In genomic region chr14:77933243-77933642, GRCm38 (mm10) we compare ENCODE assay signal across 10 mouse cellular contexts. TPM values are rescaled to one million over a fixed set of nuclear protein-coding genes. Genes with fewer than 3 reads are reported as not detected.
DNase-seq lines count a peak whose midpoint lies in the region; ATAC-seq and TF ChIP-seq lines count a peak whose summit lies in the region.
"Had no signal": no experiment of that assay in that cellular context is flagged by ENCODE, and none has a peak within 500 bp of the region (broad histone marks: within the 10 kb centered on the region; RNA-seq: fewer than 3 reads in every experiment).

No protein-coding gene starts in this region.

- no peaks in the 10 kb centered on the region for H3K4me1 ChIP-seq in intestine, postnatal 0 days (replicated peaks; ENCODE audit: control insufficient read depth, insufficient read depth, low read length)
- H3K4me1 ChIP-seq in intestine, embryonic 16.5 days (ENCODE audit: control insufficient read depth, insufficient read depth, low read length): peaks cover 4% of the 10 kb centered on the region; the same call in 1 of the 2 replicates

- H3K27me3 ChIP-seq in intestine, postnatal 0 days (replicated peaks; ENCODE audit: control insufficient read depth, insufficient read depth, low read length): no peaks in the 10 kb centered on the region
- no peaks in the 10 kb centered on the region for H3K27me3 ChIP-seq in intestine, embryonic 16.5 days (replicated peaks; ENCODE audit: control insufficient read depth, insufficient read depth, low read length)

- WGBS in intestine, postnatal 0 days: 75% methylated on average over 5 of the region's 5 CpGs
- WGBS in intestine, embryonic 16.5 days: 73% methylated on average over 5 of the region's 5 CpGs

- H3K27ac ChIP-seq in intestine, postnatal 0 days (ENCODE audit: low read depth, low read length): no peak overlapping the region
- no peak overlapping the region for H3K27ac ChIP-seq in intestine, embryonic 16.5 days (ENCODE audit: low read length)

- peak; percentile 31; the same call in 1 of the 2 replicates for ATAC-seq in intestine, postnatal 0 days
- ATAC-seq in intestine, embryonic 16.5 days: no peak
- no peak for ATAC-seq in CD4-positive, CD25-positive, alpha-beta regulatory T cell, adult 4 months

- H3K4me2 ChIP-seq in intestine, postnatal 0 days (replicated peaks; ENCODE audit: low read depth): no peak overlapping the region
- no peak overlapping the region for H3K4me2 ChIP-seq in intestine, embryonic 16.5 days (ENCODE audit: low read depth, low read length)

- no peaks in the 10 kb centered on the region for H3K36me3 ChIP-seq in intestine, postnatal 0 days (ENCODE audit: control insufficient read depth, insufficient read depth)
- H3K36me3 ChIP-seq in intestine, embryonic 16.5 days (ENCODE audit: control insufficient read depth, insufficient read depth, low read length): no peaks in the 10 kb centered on the region

- DNase-seq in adrenal gland, postnatal 10 days: peak; percentile 79
- DNase-seq in kidney, postnatal 36 days: peak; percentile 76 to 77
- DNase-seq in ovary, adult 18-20 months (ENCODE audit: low spot score): peak; percentile 60
- no peak for DNase-seq in cerebellum, adult 18-20 months
- DNase-seq in MN1 (ENCODE audit: low spot score): no peak
- DNase-seq: gastrocnemius, postnatal 10 days; right cerebral cortex, postnatal 25 days had no signal

- no peaks in the 10 kb centered on the region for H3K9me3 ChIP-seq in intestine, postnatal 0 days (ENCODE audit: control insufficient read depth)
- no peaks in the 10 kb centered on the region for H3K9me3 ChIP-seq in intestine, embryonic 16.5 days (ENCODE audit: control insufficient read depth, low read length)

- H3K9ac ChIP-seq in intestine, postnatal 0 days (ENCODE audit: low read depth, low read length): no peak overlapping the region
- no peak overlapping the region for H3K9ac ChIP-seq in intestine, embryonic 16.5 days (ENCODE audit: low read depth, low read length)

- H3K4me3 ChIP-seq in intestine, postnatal 0 days (ENCODE audit: low read depth, low read length): no peak overlapping the region
- no peak overlapping the region for H3K4me3 ChIP-seq in intestine, embryonic 16.5 days (ENCODE audit: low read length)

- TF ChIP-seq CTCF in intestine, postnatal 0 days (IDR thresholded peaks at IDR 0.05; ENCODE audit: low read depth): no peak

RNA-seq across cellular contexts. Expression of gene Epsti1, which starts 29.2 kb away (rescaled TPM):
- 21.2 and 26.5 TPM in 2 replicates for polyA plus RNA-seq in intestine, postnatal 0 days (2015; fragmentation: Nextera tagmentation; extraction: Ambion mirVana)
- 9.4 and 10.9 TPM in 2 replicates for polyA plus RNA-seq in intestine, embryonic 16.5 days (2015; fragmentation: Nextera tagmentation; extraction: Ambion mirVana)
- 1 to 10 TPM; 2.2 to 3.9 TPM for total RNA-seq in adrenal gland, postnatal 10 days (2021)
- 100 to 1,000 TPM in 1 of 2 experiments, 10 to 100 TPM in 1; 97.6 to 108 TPM for polyA plus RNA-seq in CD4-positive, CD25-positive, alpha-beta regulatory T cell, adult 4 months (2017; shearing (Covaris generic))

RNA-seq across cellular contexts. Expression of gene Dnajc15, which starts 58.3 kb away (rescaled TPM):
- polyA plus RNA-seq in intestine, postnatal 0 days (2015; fragmentation: Nextera tagmentation; extraction: Ambion mirVana): 74.1 and 86.3 TPM in 2 replicates
- polyA plus RNA-seq in intestine, embryonic 16.5 days (2015; fragmentation: Nextera tagmentation; extraction: Ambion mirVana): 101 and 104 TPM in 2 replicates
- total RNA-seq in adrenal gland, postnatal 10 days (2021): 100 to 1,000 TPM; 493 to 514 TPM
- polyA plus RNA-seq in CD4-positive, CD25-positive, alpha-beta regulatory T cell, adult 4 months (2017; shearing (Covaris generic)): 100 to 1,000 TPM in 1 of 2 experiments, 10 to 100 TPM in 1; 76.0 to 120 TPM

Comparison
In these comparisons a context has a peak if more than half of its experiments do, and no peak if none do; other contexts are left out.
1. DNase-seq: peak in adrenal gland, postnatal 10 days (single experiment), kidney, postnatal 36 days (2 of 2) and ovary, adult 18-20 months (single experiment); none in cerebellum, adult 18-20 months (0 of 2) and MN1 (single experiment).